Mouse (Mus musculus): ENCODE data around the gene Emilin3. TPM values are rescaled to one million over a fixed set of nuclear protein-coding genes. Genes with fewer than 3 reads are reported as not detected.

Emilin3 gene
- total RNA-seq, 1 experiment: 2.8 TPM

- no peaks in the 10 kb centered on the region for H3K9me3 ChIP-seq (ENCODE audit: control insufficient read depth, insufficient read depth, low read depth, low read length)
- in situ Hi-C loops (cut with MboI; ENCODE audit: low sequenced_read_pairs in 2 of 2, unreplicated experiment in 2 of 2): no loop called here
- DNase-seq (ENCODE audit: low read depth, low spot score): no peak
- no peak overlapping the region for H3K27ac ChIP-seq (ENCODE audit: insufficient read depth, low read depth, low read length, poor library complexity, severe bottlenecking)
- H3K36me3 ChIP-seq (ENCODE audit: control insufficient read depth, insufficient read depth, low read length, poor library complexity, severe bottlenecking): no peaks in the 10 kb centered on the region
- no peaks in the 10 kb centered on the region for H3K4me1 ChIP-seq (ENCODE audit: control insufficient read depth in 2 of 2, insufficient read depth in 2 of 2, low read length in 2 of 2, poor library complexity in 1 of 2)
- H3K4me3 ChIP-seq (ENCODE audit: insufficient read depth in 1 of 2, low read depth in 1 of 2, low read length in 2 of 2, poor library complexity in 1 of 2, severe bottlenecking in 1 of 2): no peak overlapping the region
- no peak overlapping the region for H3K9ac ChIP-seq (ENCODE audit: insufficient read depth, low read depth, low read length, poor library complexity, severe bottlenecking)
- TF ChIP-seq ZC3H11A (IDR thresholded peaks at IDR 0.05; ENCODE audit: borderline replicate concordance, low read depth, low read length) (no peak), HCFC1 (IDR thresholded peaks at IDR 0.05; ENCODE audit: borderline replicate concordance, insufficient read depth, low read length) (no peak)
These were observed 20.2 kb upstream of the Emilin3 start for GRCm38 (mm10) chr2:160932325-160932724.

DNA sequence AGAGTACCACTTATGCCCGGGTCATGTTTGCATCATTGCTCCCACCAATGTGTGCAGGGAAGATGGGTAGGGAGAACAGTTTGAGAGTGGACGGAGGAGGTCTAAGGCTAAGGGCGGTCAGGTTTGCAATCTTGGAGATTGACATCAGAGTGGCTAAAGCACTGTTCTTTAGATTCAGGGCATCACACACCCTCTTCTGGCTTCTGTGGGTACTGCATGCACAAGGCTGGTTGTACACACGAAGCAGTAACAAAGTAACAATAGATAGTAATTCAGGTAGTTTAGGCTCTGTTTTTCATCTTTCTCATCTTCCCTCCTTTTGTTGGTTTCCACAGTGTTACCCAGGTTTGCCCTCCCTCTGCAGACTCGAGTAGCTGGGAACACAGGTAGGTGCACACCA, 19.2 kb upstream of the Emilin3 start:
- in situ Hi-C loops (cut with MboI; ENCODE audit: low sequenced_read_pairs in 2 of 2, unreplicated experiment in 2 of 2): no loop called here
- TF ChIP-seq HCFC1 (IDR thresholded peaks at IDR 0.05; ENCODE audit: borderline replicate concordance, insufficient read depth, low read length) (no peak), ZC3H11A (IDR thresholded peaks at IDR 0.05; ENCODE audit: borderline replicate concordance, low read depth, low read length) (no peak), ZNF384 (IDR thresholded peaks at IDR 0.05; ENCODE audit: low read depth, low read length) (no peak), MAFK (IDR thresholded peaks at IDR 0.05; ENCODE audit: insufficient read depth, low read depth, low read length) (no peak), CHD2 (IDR thresholded peaks at IDR 0.05; ENCODE audit: low read depth, low read length) (no peak)
- Histone ChIP-seq H3K27ac (ENCODE audit: insufficient read depth, low read depth, low read length, poor library complexity, severe bottlenecking) (no peak overlapping the region), H3K4me1 (ENCODE audit: control insufficient read depth in 2 of 2, insufficient read depth in 2 of 2, low read length in 2 of 2, poor library complexity in 1 of 2) (no peaks in the 10 kb centered on the region), H3K9me3 (ENCODE audit: control insufficient read depth, insufficient read depth, low read depth, low read length) (no peaks in the 10 kb centered on the region), H3K36me3 (ENCODE audit: control insufficient read depth, insufficient read depth, low read length, poor library complexity, severe bottlenecking) (no peaks in the 10 kb centered on the region), H3K4me3 (ENCODE audit: insufficient read depth in 1 of 2, low read depth in 1 of 2, low read length in 2 of 2, poor library complexity in 1 of 2, severe bottlenecking in 1 of 2) (no peak overlapping the region), H3K9ac (ENCODE audit: insufficient read depth, low read depth, low read length, poor library complexity, severe bottlenecking) (no peak overlapping the region)
- no peak for DNase-seq (ENCODE audit: low read depth, low spot score)

GRCm38 (mm10) chr2:160925203-160925602, 13.1 kb upstream of the Emilin3 start:
- H3K36me3 ChIP-seq (ENCODE audit: control insufficient read depth, insufficient read depth, low read length, poor library complexity, severe bottlenecking): no peaks in the 10 kb centered on the region
- in situ Hi-C loops (cut with MboI; ENCODE audit: low sequenced_read_pairs in 2 of 2, unreplicated experiment in 2 of 2): no loop called here
- H3K4me3 ChIP-seq (ENCODE audit: insufficient read depth in 1 of 2, low read depth in 1 of 2, low read length in 2 of 2, poor library complexity in 1 of 2, severe bottlenecking in 1 of 2): no peak overlapping the region
- no peaks in the 10 kb centered on the region for H3K9me3 ChIP-seq (ENCODE audit: control insufficient read depth, insufficient read depth, low read depth, low read length)
- no peak for DNase-seq (ENCODE audit: low read depth, low spot score)
- H3K27ac ChIP-seq (ENCODE audit: insufficient read depth, low read depth, low read length, poor library complexity, severe bottlenecking): no peak overlapping the region
- no peaks in the 10 kb centered on the region for H3K4me1 ChIP-seq (ENCODE audit: control insufficient read depth in 2 of 2, insufficient read depth in 2 of 2, low read length in 2 of 2, poor library complexity in 1 of 2)
- TF ChIP-seq ZNF384 (IDR thresholded peaks at IDR 0.05; ENCODE audit: low read depth, low read length): no peak
- TF ChIP-seq MAFK (IDR thresholded peaks at IDR 0.05; ENCODE audit: insufficient read depth, low read depth, low read length): no peak
- TF ChIP-seq HCFC1 (IDR thresholded peaks at IDR 0.05; ENCODE audit: borderline replicate concordance, insufficient read depth, low read length): no peak
- TF ChIP-seq ZC3H11A (IDR thresholded peaks at IDR 0.05; ENCODE audit: borderline replicate concordance, low read depth, low read length): no peak
- TF ChIP-seq CHD2 (IDR thresholded peaks at IDR 0.05; ENCODE audit: low read depth, low read length): no peak
- no peak overlapping the region for H3K9ac ChIP-seq (ENCODE audit: insufficient read depth, low read depth, low read length, poor library complexity, severe bottlenecking)

DNA sequence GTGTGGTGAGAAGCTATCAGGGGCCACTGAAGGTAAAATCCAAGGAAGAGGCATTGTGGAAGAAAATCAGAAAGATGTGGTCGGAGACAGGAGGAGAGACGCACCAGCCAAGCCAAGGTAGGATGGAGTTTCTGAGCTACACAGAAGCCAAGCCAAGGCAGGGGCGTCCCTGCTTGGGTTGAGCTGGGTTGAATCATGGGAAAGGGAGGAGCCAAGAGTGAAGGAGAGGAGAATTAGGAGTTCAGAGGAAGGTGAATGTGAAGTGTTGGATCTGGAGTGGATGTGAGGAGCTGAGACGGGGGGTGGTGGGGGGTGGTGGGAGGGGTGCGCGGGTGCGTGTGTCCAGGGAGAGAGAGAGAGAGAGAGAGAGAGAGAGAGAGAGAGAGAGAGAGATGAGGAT, 9.2 kb upstream of the Emilin3 start:
- no peaks in the 10 kb centered on the region for H3K9me3 ChIP-seq (ENCODE audit: control insufficient read depth, insufficient read depth, low read depth, low read length)
- H3K9ac ChIP-seq (ENCODE audit: insufficient read depth, low read depth, low read length, poor library complexity, severe bottlenecking): no peak overlapping the region
- no peaks in the 10 kb centered on the region for H3K36me3 ChIP-seq (ENCODE audit: control insufficient read depth, insufficient read depth, low read length, poor library complexity, severe bottlenecking)
- H3K4me3 ChIP-seq (ENCODE audit: insufficient read depth in 1 of 2, low read depth in 1 of 2, low read length in 2 of 2, poor library complexity in 1 of 2, severe bottlenecking in 1 of 2): no peak overlapping the region
- DNase-seq (ENCODE audit: low read depth, low spot score): no peak
- no peaks in the 10 kb centered on the region for H3K4me1 ChIP-seq (ENCODE audit: control insufficient read depth in 2 of 2, insufficient read depth in 2 of 2, low read length in 2 of 2, poor library complexity in 1 of 2)
- TF ChIP-seq HCFC1 (IDR thresholded peaks at IDR 0.05; ENCODE audit: borderline replicate concordance, insufficient read depth, low read length): no peak
- TF ChIP-seq MAFK (IDR thresholded peaks at IDR 0.05; ENCODE audit: insufficient read depth, low read depth, low read length): no peak
- no peak for TF ChIP-seq ZC3H11A (IDR thresholded peaks at IDR 0.05; ENCODE audit: borderline replicate concordance, low read depth, low read length)
- no peak for TF ChIP-seq CHD2 (IDR thresholded peaks at IDR 0.05; ENCODE audit: low read depth, low read length)
- no peak for TF ChIP-seq ZNF384 (IDR thresholded peaks at IDR 0.05; ENCODE audit: low read depth, low read length)
- H3K27ac ChIP-seq (ENCODE audit: insufficient read depth, low read depth, low read length, poor library complexity, severe bottlenecking): no peak overlapping the region
- in situ Hi-C loops (cut with MboI; ENCODE audit: low sequenced_read_pairs in 2 of 2, unreplicated experiment in 2 of 2): no loop called here

DNA sequence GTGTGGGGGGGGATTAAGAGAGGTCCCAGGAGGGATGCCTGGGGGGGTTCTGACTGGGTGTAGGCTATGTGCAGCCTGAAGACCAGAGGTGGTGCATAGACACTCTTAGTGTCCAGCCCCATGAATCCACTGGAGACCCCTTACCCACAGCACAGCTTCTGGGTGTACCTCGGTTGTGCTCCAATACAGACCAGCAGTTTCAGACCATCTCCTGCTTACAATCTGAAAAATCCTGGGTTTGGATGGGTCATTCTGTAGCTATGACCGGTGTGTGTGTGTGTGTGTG, 6.7 kb upstream of the Emilin3 start:
- H3K27ac ChIP-seq (ENCODE audit: insufficient read depth, low read depth, low read length, poor library complexity, severe bottlenecking): no peak overlapping the region
- TF ChIP-seq ZC3H11A (IDR thresholded peaks at IDR 0.05; ENCODE audit: borderline replicate concordance, low read depth, low read length): no peak
- TF ChIP-seq ZNF384 (IDR thresholded peaks at IDR 0.05; ENCODE audit: low read depth, low read length): no peak
- TF ChIP-seq CHD2 (IDR thresholded peaks at IDR 0.05; ENCODE audit: low read depth, low read length): no peak
- TF ChIP-seq MAFK (IDR thresholded peaks at IDR 0.05; ENCODE audit: insufficient read depth, low read depth, low read length): no peak
- TF ChIP-seq HCFC1 (IDR thresholded peaks at IDR 0.05; ENCODE audit: borderline replicate concordance, insufficient read depth, low read length): no peak
- in situ Hi-C loops (cut with MboI; ENCODE audit: low sequenced_read_pairs in 2 of 2, unreplicated experiment in 2 of 2): no loop called here
- DNase-seq (ENCODE audit: low read depth, low spot score): no peak
- H3K4me1 ChIP-seq (ENCODE audit: control insufficient read depth in 2 of 2, insufficient read depth in 2 of 2, low read length in 2 of 2, poor library complexity in 1 of 2): no peaks in the 10 kb centered on the region
- no peak overlapping the region for H3K9ac ChIP-seq (ENCODE audit: insufficient read depth, low read depth, low read length, poor library complexity, severe bottlenecking)
- no peak overlapping the region for H3K4me3 ChIP-seq (ENCODE audit: insufficient read depth in 1 of 2, low read depth in 1 of 2, low read length in 2 of 2, poor library complexity in 1 of 2, severe bottlenecking in 1 of 2)
- H3K36me3 ChIP-seq (ENCODE audit: control insufficient read depth, insufficient read depth, low read length, poor library complexity, severe bottlenecking): no peaks in the 10 kb centered on the region
- no peaks in the 10 kb centered on the region for H3K9me3 ChIP-seq (ENCODE audit: control insufficient read depth, insufficient read depth, low read depth, low read length)
